Mouse (Mus musculus) hindbrain, postnatal 0 days (tissue): Measurements from ENCODE around the gene Fam102b. TPM values are rescaled to one million over a fixed set of nuclear protein-coding genes. Genes with fewer than 3 reads are reported as not detected.

Experiments
- ATAC-seq: fragments of 200-750 bp; cut with Nextera tagmentation; 2 replicates; pipeline ENCODE4 v1.8.0; 2017; ENCODE audit warnings: mild to moderate bottlenecking, moderate TSS enrichment, moderate library complexity
- DNase-seq: peaks from one replicate; pipeline ENCODE4 v3.0.0-alpha.2; 2015; ENCODE audit warnings: low spot score
- H3K27ac ChIP-seq: fragments of 300-500 bp; sonication (generic); 2 replicates; pipeline ENCODE4 v1.5.1; 2014; ENCODE audit warnings: mild to moderate bottlenecking
- H3K27me3 ChIP-seq: fragments of 300-500 bp; sonication (generic); 2 replicates; pipeline ENCODE4 v1.6.1; 2014; ENCODE audit warnings: low read length, mixed read lengths; ENCODE audit not compliant: insufficient read depth
- H3K36me3 ChIP-seq: fragments of 300-500 bp; sonication (generic); 2 replicates; pipeline ENCODE4 v1.6.1; 2014; ENCODE audit warnings: low read length, mixed read lengths; ENCODE audit not compliant: insufficient read depth
- H3K4me1 ChIP-seq: fragments of 300-500 bp; sonication (generic); 2 replicates; pipeline ENCODE4 v1.6.1; 2014; ENCODE audit warnings: antibody characterized with exemption, low read length, mixed read lengths; ENCODE audit not compliant: insufficient read depth
- H3K4me2 ChIP-seq: fragments of 300-500 bp; sonication (generic); 2 replicates; pipeline ENCODE4 v1.6.1; 2014; ENCODE audit warnings: low read depth, mild to moderate bottlenecking, low read length, moderate library complexity, mixed read lengths
- H3K4me3 ChIP-seq: fragments of 300-500 bp; sonication (generic); 2 replicates; pipeline ENCODE4 v1.5.1; 2014; ENCODE audit warnings: low read length
- H3K9ac ChIP-seq: fragments of 300-500 bp; sonication (generic); replicated peaks from 2 replicates; pipeline ENCODE4 v1.6.1; 2014; ENCODE audit warnings: mild to moderate bottlenecking, low read length, moderate library complexity, mixed read lengths
- H3K9me3 ChIP-seq: fragments of 300-500 bp; sonication (generic); 2 replicates; pipeline ENCODE4 v1.6.1; 2016; ENCODE audit warnings: low read length, mixed read lengths
- CTCF ChIP-seq: IDR thresholded peaks from 2 replicates; pipeline ENCODE4 v1.5.1; 2016; ENCODE audit warnings: antibody characterized with exemption, control low read depth, low read depth
- WGBS: fragments of 180-500 bp; shearing (Covaris S2); extraction: QIAGEN DNeasy Blood & Tissue Kit; methylation state at CpG from one replicate; pipeline ENCODE4 v1.1.7; 2014; 5-methylcytosine and 5-hydroxymethylcytosine counted together
- polyA plus RNA-seq: library from polyadenylated mRNA; unstranded; fragments of >200 nt; fragmentation: Nextera tagmentation; extraction: Ambion mirVana; gene quantifications from 2 replicates; pipeline ENCODE4 v1.2.1, GENCODE M21; 2015
- total RNA-seq: library from RNA; depleted of rRNA; stranded (reverse); fragments of >200 nt; gene quantifications from 2 replicates; pipeline ENCODE4 v1.2.3, GENCODE M21; 2014

Gene Fam102b
- total and polyA plus RNA-seq, 2 experiments from 2014 or later = 23.7 to 64.4 TPM

DNA sequence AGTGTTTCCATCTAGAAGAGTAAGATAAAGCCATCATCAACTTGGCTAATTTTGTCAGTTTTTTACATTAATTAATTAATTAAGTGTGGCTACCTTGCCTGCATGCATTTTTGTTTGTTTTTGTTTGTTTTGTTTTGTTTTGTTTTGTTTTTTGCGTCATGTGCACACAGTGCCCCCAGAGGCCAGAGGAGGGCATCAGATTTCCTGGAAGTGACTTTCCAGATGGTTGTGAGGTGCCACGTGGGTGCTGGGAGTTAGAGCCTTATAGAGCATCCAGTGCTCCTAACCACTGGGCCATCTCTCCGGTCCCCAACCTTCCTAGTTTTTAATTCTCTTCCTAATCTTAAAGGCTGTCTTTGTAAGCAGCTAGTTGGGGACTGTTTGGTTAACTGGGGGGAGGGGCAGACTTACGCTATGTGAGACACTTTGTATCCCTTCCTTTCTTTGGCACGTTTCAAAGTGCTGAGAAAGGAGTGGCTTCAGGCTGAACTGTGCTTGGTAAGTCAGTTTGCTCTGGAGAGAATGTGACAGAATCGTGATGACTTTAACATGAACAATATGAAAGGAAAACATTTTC is 20.4 kb upstream of the Fam102b start:
- DNase-seq (peak; percentile 22), ATAC-seq (peak; percentile 55; the same call in 1 of the 2 replicates)
- 43% methylated on average over 6 of the region's 6 CpGs for WGBS
- H3K4me3 ChIP-seq = no peak overlapping the region
- H3K4me1 ChIP-seq = no peaks in the 10 kb centered on the region
- H3K9ac ChIP-seq = no peak overlapping the region
- H3K27ac ChIP-seq = no peak overlapping the region
- no peak overlapping the region for H3K4me2 ChIP-seq
- TF ChIP-seq CTCF = peak; percentile 53
- H3K36me3 ChIP-seq = no peaks in the 10 kb centered on the region
- H3K9me3 ChIP-seq = no peaks in the 10 kb centered on the region
- H3K27me3 ChIP-seq = no peaks in the 10 kb centered on the region

GRCm38 (mm10) chr3:109046428-109046827 is 19.0 kb upstream of the Fam102b start:
- no peak overlapping the region for H3K4me2 ChIP-seq
- ATAC-seq (no peak), DNase-seq (no peak)
- H3K9me3 ChIP-seq = no peaks in the 10 kb centered on the region
- WGBS = 99% methylated on average over 3 of the region's 3 CpGs
- TF ChIP-seq CTCF = no peak
- no peak overlapping the region for H3K4me3 ChIP-seq
- no peak overlapping the region for H3K27ac ChIP-seq
- H3K9ac ChIP-seq = no peak overlapping the region
- H3K4me1 ChIP-seq = no peaks in the 10 kb centered on the region
- H3K27me3 ChIP-seq = no peaks in the 10 kb centered on the region
- H3K36me3 ChIP-seq = no peaks in the 10 kb centered on the region

DNA sequence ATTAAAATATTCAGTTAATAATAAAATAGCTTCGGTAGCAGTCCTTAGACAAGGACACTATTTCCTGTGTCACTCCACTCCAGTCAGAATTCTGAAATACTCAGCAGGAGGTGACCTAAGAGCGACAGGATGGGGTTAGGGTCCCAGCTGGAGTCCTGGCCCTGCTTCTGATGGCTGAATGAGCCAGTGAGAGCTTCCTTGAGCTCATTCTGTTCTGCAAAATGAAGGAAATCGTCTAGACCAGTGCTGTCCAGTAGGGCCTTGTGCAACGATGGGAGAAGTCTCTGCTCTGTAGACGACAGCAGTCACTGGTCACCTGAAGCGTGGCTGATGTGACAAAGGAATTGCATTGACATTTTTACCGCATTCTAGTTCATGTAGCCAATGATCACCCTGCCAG is 16.0 kb upstream of the Fam102b start:
- Histone ChIP-seq H3K27me3 (no peaks in the 10 kb centered on the region), H3K4me3 (no peak overlapping the region), H3K4me2 (no peak overlapping the region), H3K4me1 (no peaks in the 10 kb centered on the region), H3K9ac (no peak overlapping the region), H3K36me3 (no peaks in the 10 kb centered on the region), H3K9me3 (no peaks in the 10 kb centered on the region), H3K27ac (no peak overlapping the region)
- TF ChIP-seq CTCF = no peak
- DNase-seq (no peak), ATAC-seq (no peak)
- 35% methylated on average over 7 of the region's 7 CpGs for WGBS

DNA sequence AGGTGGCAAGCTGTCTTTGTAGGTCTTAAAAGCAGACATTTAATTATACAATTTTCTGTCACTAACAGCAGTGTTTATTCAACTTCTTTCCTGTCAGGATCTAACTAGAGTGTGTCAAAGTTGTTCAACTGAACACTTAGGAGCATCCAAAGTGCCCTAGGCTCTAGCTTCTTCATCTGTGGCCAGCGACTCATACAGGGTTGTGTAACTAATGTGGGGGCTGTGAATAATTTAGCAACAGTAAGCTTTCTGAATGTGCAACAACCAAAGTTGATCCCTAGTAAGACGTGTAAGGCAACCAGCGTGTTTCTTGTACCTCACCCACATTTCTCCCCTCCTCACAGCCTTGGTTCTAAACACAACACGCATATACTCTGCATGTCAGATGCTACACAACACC is 13.5 kb upstream of the Fam102b start:
- Histone ChIP-seq H3K4me3 (no peak overlapping the region), H3K27ac (no peak overlapping the region), H3K9ac (no peak overlapping the region), H3K36me3 (no peaks in the 10 kb centered on the region), H3K9me3 (no peaks in the 10 kb centered on the region), H3K4me1 (no peaks in the 10 kb centered on the region), H3K27me3 (no peaks in the 10 kb centered on the region), H3K4me2 (no peak overlapping the region)
- DNase-seq = no peak
- TF ChIP-seq CTCF = no peak
- no peak for ATAC-seq
- 89% methylated on average over 4 of the region's 4 CpGs for WGBS

GRCm38 (mm10) chr3:109034411-109034810 is 7.0 kb upstream of the Fam102b start:
- ATAC-seq (no peak), DNase-seq (peak; percentile 25)
- Histone ChIP-seq H3K36me3 (no peaks in the 10 kb centered on the region), H3K9ac (no peak overlapping the region), H3K4me2 (no peak overlapping the region), H3K4me1 (no peaks in the 10 kb centered on the region), H3K27ac (no peak overlapping the region), H3K4me3 (no peak overlapping the region), H3K27me3 (no peaks in the 10 kb centered on the region), H3K9me3 (no peaks in the 10 kb centered on the region)
- no peak for TF ChIP-seq CTCF
- 42% methylated on average over 1 of the region's 1 CpGs for WGBS

DNA sequence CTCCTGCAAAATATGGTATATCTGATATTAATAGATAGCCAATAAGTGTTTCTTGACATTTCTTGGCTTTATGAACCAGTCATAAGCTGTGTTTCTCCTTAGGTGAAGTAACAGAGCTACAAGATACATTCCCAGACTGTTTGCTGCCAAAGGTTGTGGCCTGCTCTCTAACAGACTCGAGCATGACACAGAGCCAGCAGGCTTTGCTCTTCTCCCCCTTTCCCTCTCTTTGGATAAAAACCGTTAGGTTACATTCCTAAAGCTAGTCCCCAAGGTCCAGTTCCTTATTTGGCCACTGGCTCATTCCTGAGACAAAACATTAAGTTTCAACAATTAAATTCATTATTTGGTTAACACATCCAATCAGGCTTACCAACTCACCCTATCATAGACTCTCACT is 4.9 kb upstream of the Fam102b start:
- DNase-seq (no peak), ATAC-seq (no peak)
- 48% methylated on average over 2 of the region's 2 CpGs for WGBS
- Histone ChIP-seq H3K4me3 (no peak overlapping the region), H3K4me1 (peaks cover 3% of the 10 kb centered on the region; the same call in 1 of the 2 replicates), H3K36me3 (no peaks in the 10 kb centered on the region), H3K27me3 (no peaks in the 10 kb centered on the region), H3K27ac (no peak overlapping the region), H3K9ac (no peak overlapping the region), H3K4me2 (no peak overlapping the region), H3K9me3 (no peaks in the 10 kb centered on the region)
- TF ChIP-seq CTCF = no peak

- Histone ChIP-seq H3K4me3 (no peak overlapping the region), H3K27me3 (no peaks in the 10 kb centered on the region), H3K9me3 (no peaks in the 10 kb centered on the region), H3K4me1 (peaks cover 3% of the 10 kb centered on the region; the same call in 1 of the 2 replicates), H3K36me3 (no peaks in the 10 kb centered on the region), H3K27ac (no peak overlapping the region), H3K4me2 (no peak overlapping the region), H3K9ac (no peak overlapping the region)
- DNase-seq (no peak), ATAC-seq (no peak)
- TF ChIP-seq CTCF = no peak
- WGBS = 83% methylated on average over 3 of the region's 3 CpGs
These were observed 4.2 kb upstream of the Fam102b start for GRCm38 (mm10) chr3:109031626-109032025.
